Mouse (Mus musculus) brain, embryonic 14.5 days (tissue): ENCODE data around the gene Tamm41. TPM values are rescaled to one million over a fixed set of nuclear protein-coding genes. Genes with fewer than 3 reads are reported as not detected.
A peak's percentile ranks its signal among the peaks of the same experiment; 100 is the strongest.

Experiments
- DNase-seq: peaks from one replicate; pipeline ENCODE4 v3.0.0-alpha.2; 2011; ENCODE audit warnings: low read depth
- CTCF ChIP-seq: fragments of 200-500 bp; IDR thresholded peaks from 2 replicates; pipeline ENCODE4 v1.5.1; 2012; ENCODE audit warnings: inconsistent platforms, mild to moderate bottlenecking, moderate library complexity, borderline replicate concordance; ENCODE audit not compliant: insufficient read depth, insufficient read length; ENCODE audit errors: extremely low read depth
- POLR2A ChIP-seq: fragments of 200-500 bp; IDR thresholded peaks from 2 replicates; pipeline ENCODE4 v1.6.1; 2012; ENCODE audit warnings: mild to moderate bottlenecking, inconsistent platforms, borderline replicate concordance; ENCODE audit not compliant: poor library complexity, insufficient read depth, insufficient read length, severe bottlenecking; ENCODE audit errors: extremely low read depth
- polyA plus RNA-seq: library from polyadenylated mRNA; depleted of rRNA; stranded (reverse); fragments of >200 nt; gene quantifications from 2 replicates; pipeline ENCODE4 v1.2.3, GENCODE M21; 2012

The Tamm41 gene
- polyA plus RNA-seq, 1 experiment, result 38.6 TPM

DNA sequence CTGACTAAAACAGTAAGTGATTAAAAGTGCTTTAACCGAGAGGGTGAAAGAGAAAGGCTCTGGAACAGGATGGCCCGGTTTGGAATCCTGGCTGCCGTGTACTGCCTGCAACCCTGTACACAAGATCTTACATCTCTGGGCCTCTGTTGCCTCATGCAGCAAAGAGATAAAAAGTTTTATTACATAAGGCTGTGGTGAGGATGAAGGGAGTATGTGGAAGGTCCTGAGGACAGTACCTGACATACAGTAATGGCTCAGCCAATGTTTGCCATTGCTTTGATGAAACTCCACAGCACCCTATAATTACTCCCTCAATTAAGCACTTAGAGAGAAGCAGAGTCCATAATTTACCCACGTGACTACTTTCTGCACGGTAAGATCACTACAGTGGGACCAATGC is 40.8 kb downstream of the Tamm41 start:
- peak; percentile 17 for DNase-seq
- no peak for TF ChIP-seq CTCF
- no peak for TF ChIP-seq POLR2A

DNA sequence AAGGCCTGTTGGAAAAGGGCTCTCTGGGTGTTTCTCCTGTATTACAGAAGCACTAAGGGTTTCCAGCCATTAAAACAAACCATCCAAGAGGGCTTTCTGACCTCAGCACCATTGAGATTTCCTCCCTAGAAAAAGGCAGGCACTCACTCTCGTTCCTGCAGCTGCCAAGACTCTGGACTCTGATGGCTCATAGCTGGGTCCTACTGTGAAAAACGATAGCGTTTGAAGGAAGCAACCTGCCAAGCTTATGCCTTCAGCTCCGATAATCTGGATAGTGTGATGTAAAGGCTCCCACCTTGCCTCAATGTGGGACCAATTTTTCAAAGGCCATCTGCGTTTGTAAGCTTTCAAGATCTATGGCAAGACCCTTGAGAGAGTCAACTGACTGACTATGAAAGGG is 43.6 kb downstream of the Tamm41 start:
- no peak for TF ChIP-seq POLR2A
- no peak for TF ChIP-seq CTCF
- DNase-seq, result no peak

DNA sequence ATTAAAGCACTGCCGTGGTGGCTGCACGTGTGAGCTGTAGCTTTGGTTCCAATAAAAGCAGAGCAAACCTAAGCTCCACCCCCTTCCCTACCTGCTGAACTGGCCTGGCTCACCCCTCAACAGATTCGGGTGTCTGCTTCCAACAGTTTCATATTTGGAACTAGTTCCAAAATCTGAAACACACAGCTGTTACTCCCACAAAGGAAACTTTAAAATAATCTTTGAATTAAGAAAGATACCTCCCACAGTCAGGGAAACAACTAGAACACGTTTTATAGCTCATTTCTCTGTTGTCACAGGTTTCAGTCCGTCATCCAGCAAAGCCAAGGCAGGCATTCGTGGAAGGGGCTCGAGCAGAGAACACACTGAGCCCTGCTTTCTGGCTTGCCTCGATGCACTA is 44.0 kb downstream of the Tamm41 start:
- no peak for DNase-seq
- TF ChIP-seq POLR2A (no peak), CTCF (no peak)

DNA sequence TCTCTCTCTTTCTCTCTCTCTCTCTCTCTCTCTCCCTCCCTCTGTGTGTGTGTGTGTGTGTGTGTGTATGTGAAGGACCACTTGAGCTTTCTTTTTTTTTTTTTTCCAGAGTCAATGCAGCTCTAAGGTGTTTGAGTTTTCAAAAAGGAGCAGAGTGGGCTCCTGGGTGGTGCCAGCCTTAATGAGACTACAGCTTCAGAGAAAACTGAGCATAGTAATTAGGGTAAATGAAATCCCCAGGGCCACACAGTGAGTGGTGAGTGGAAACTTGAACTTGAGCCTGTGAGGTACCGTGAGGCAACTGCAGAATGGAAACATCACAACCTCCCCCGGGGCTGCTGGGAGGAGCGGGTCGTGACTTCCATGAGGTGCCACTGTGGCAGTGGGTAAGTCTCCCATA is 45.8 kb downstream of the Tamm41 start:
- DNase-seq, result no peak
- TF ChIP-seq CTCF (no peak), POLR2A (no peak)

DNA sequence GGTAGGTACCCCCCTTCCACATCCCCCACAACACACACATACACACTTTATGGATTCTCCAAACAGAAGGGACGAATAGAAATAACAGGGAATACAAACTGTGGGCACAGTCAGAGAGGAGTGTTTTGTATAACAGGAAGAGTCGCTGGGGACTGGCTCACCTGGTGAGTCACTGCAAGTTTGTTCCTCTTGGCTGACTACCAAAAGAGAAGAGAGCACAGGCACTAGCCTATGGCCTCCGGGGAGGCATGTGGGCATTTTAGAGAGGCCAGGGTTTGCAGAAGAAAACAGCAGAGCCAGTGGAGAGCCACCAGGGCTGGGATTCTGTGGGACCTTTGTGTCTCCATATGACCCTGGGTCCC is 49.1 kb downstream of the Tamm41 start:
- TF ChIP-seq CTCF, result no peak
- no peak for TF ChIP-seq POLR2A
- DNase-seq, result no peak

DNA sequence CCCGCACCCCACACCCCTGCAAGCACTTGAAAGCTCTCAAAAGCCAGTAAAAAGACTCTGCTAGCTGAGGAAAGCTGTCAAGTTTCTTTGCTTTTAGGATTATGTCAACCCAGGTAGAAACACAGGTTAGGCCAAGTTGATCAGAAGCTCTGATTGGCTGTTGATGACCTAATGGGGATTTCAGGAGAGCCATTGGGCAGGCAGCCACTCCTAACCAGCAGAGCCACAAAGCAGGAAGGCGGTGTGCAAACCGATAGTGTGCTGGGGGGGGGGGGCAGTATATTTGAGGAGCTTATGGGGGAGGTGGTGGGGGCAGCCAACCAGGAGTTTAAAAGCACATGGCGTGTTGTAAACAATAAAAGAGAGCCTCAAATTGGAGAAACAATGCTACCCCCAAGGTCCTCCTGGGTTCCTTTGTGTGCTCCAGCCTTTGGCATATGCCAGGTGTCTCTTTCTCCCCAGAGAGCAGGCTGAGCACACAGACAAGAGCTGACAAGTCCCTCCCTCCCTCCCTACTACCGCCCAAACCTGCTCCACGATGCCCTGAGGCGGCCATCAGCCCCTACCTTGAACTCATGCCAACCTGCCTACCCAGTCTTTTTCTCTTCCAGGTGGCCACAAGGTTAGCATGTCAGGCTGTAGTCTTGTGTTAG is 49.6 kb downstream of the Tamm41 start:
- DNase-seq, result peak; percentile 38
- TF ChIP-seq CTCF (no peak), POLR2A (no peak)

DNA sequence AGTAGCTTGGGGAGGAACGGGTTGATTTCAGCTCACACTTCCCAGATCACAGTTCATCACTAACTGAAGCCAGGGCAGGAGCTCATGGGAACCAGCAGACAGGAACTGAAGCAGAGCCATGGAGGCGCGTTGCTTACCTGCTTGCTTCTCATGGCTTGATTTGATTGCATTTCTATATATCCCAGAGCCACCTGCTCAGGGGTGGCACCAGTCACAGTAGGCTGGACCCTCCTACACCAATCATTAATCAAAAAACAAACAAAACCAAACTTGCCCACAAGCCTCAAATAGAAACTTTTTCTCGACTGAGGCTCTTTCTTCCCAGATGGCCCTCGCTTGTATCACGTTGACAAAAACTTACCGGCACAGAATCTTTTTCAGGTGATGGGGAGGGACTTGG is 55.0 kb downstream of the Tamm41 start:
- DNase-seq, result no peak
- TF ChIP-seq CTCF (no peak), POLR2A (no peak)

DNA sequence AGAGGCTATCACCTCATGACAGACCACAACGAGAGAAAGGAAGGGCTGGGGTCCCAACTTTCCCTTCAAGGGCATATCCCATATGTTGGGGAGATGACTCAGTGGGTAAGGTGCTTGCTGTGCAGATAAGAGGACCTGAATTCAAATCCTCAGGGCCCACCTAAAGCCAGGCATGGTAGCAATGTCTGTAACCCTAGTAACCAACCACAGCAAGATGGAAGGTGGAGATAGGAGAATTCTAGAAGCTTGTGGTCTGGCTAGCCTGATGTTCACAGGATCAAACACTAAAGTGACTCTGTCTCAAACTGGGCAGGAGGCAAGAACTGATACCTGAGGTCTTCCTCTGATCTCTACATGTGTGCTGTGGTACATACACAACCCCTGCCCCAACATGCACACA is 58.0 kb downstream of the Tamm41 start:
- TF ChIP-seq CTCF (no peak), POLR2A (no peak)
- DNase-seq, result no peak

DNA sequence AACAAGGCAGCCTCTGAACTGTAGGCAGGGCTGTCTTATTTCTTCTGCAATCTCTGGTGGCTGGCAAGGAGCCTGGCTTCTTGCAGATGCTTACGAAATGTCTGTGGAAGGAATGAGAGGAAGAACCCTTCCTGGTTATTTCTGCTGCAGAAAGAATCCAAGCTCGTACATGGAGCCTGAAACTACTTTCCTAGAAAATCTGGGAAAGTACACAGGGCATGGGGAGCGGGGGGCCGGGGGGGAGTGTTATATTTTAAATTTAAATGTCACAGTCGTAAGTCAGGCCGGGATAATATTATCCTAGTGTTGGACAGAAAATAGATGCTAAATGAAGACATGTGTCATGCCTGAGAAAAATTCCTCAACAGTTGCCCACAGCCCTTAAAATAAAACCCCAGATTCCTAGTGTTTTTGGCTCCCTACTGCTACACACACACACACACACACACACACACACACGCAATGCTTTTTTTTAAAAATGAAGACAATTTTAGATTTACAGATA is 60.7 kb downstream of the Tamm41 start:
- DNase-seq, result no peak
- no peak for TF ChIP-seq CTCF
- no peak for TF ChIP-seq POLR2A

DNA sequence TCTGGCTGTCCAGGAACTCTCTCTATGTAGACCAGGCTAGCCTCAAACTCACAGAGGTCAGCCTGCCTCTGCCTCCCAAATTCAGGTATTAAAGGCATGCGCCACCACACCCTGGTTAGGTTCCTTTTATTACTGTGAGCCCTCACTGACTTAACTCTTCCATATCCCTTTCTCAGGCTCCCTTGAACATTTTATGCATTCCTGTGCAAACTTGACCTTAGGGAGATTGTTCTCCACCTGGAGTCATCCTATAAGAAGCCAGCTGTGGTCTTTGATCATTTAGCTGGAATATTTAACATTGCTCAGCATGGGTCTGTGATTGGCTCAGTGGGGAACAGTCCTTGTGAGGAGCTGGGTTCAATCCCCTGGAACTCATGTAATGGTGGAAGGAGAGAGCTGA is 63.3 kb downstream of the Tamm41 start:
- DNase-seq, result no peak
- no peak for TF ChIP-seq POLR2A
- no peak for TF ChIP-seq CTCF

DNA sequence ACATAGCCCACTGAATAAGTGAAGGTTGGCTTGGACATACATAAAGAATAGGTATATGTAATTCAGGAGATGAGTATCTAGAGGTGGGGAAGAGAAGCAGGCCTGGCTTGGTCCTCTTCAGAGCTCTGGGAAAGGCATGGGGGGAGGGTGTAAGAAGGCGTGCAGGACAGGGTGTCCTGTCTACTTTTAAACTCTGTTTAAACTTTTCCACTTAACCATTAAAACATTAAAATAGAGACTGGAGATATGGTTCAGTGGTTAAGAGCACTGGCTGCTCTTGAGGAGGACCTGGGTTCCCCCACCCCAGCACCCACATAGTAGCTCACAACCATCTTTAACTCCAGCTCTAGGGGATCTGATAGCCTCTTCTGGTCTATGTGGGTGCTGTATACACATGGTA is 64.7 kb downstream of the Tamm41 start:
- TF ChIP-seq POLR2A (no peak), CTCF (no peak)
- DNase-seq, result no peak

DNA sequence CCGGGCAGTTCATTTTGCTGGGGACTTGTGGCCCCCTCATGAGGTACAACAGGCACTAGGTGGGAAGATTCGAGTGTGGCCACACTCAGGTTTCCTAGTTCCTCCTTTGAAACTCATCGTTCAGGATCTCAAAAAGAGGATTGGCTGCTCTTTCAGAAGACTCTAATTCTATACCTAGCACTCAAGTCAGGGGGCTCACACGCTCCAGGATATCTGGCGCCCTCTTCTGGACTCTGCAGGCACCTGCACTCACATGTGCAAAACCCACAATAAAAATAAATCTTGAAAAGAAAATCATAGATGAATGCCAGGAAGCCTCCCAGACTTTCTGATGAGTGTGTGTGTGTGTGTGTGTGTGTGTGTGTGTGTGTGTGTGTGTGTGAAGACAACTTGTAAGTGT is 66.8 kb downstream of the Tamm41 start:
- DNase-seq, result no peak
- peak; percentile 37; the same call in 1 of the 2 replicates for TF ChIP-seq CTCF
- TF ChIP-seq POLR2A, result no peak

DNA sequence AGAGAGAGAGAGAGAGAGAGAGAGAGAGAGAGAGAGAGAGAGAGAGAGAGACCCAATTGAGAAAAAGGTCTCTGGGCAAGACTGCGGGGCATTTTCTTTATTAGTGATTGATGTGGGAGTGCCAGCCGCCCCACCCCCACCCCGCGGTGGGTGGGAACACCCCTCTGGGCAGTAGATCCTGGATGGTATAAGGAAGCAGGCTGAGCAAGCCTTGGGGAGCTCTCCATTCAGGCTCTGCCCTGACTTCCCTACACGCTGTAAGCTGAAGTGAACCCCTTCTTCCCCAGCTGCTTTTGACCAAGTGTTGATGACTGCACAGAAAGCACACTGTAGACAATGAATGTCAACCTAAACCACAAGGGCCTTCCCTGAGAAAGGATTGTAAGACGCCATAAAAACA is 67.3 kb downstream of the Tamm41 start:
- TF ChIP-seq POLR2A (no peak), CTCF (no peak)
- no peak for DNase-seq
